27 mouse cellular contexts compared by ENCODE assay signal in the genomic region with DNA sequence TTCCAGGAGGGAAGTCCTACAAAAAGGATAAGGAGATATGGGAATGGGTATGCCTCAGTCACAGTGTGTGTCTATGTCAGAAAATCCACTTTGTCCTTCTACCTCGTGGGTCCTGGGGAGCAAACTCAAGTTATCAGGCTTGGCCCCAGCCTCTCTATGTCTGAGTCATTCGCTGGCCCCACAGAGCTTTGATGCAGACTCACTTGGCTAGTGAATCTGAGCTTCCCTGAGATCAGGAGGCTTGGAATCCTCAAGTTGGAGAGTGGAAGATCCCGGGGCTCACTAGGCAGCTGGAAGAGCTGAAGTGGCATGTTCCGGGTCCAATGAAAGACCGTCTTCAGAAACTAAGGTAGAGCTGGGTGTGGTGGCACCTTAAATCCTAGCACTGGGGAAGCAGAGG. TPM values are rescaled to one million over a fixed set of nuclear protein-coding genes. Genes with fewer than 3 reads are reported as not detected.
A peak's percentile ranks its signal among the peaks of the same experiment; 100 is the strongest.
DNase-seq lines count a peak whose midpoint lies in the region; ATAC-seq and TF ChIP-seq lines count a peak whose summit lies in the region.
"Had no signal": no experiment of that assay in that cellular context is flagged by ENCODE, and none has a peak within 500 bp of the region (broad histone marks: within the 10 kb centered on the region; RNA-seq: fewer than 3 reads in every experiment).

No protein-coding gene starts in this region.

- 80% methylated on average over 5 of the region's 5 CpGs for WGBS in heart, embryonic 11.5 days (ENCODE audit: insufficient replicate concordance)
- WGBS in hindbrain, embryonic 10.5 days = 89% methylated on average over 5 of the region's 5 CpGs
- 88% methylated on average over 5 of the region's 5 CpGs for WGBS in hindbrain, embryonic 14.5 days
- WGBS in liver, embryonic 11.5 days = 77% methylated on average over 5 of the region's 5 CpGs
- WGBS in liver, postnatal 0 days (ENCODE audit: insufficient replicate concordance) = 69% methylated on average over 5 of the region's 5 CpGs

- no peak overlapping the region for H3K4me2 ChIP-seq in heart, embryonic 11.5 days
- H3K4me2 ChIP-seq in hindbrain, embryonic 14.5 days (replicated peaks) = no peak overlapping the region
- H3K4me2 ChIP-seq in liver, embryonic 11.5 days = no peak overlapping the region
- H3K4me2 ChIP-seq in liver, postnatal 0 days (ENCODE audit: low read depth, low read length) = no peak overlapping the region
- H3K4me2 ChIP-seq: embryonic facial prominence, embryonic 12.5 days; forebrain, embryonic 13.5 days had no signal

- peak; percentile 53 for DNase-seq in heart, adult 11 months
- DNase-seq in hindbrain, embryonic 10.5 days (ENCODE audit: low spot score) = peak; percentile 1
- no peak for DNase-seq in hindbrain, embryonic 14.5 days (ENCODE audit: low spot score)
- DNase-seq in liver, embryonic 11.5 days (ENCODE audit: low spot score) = peak; percentile 27
- DNase-seq in liver, postnatal 0 days = no peak
- peak; percentile 21 for DNase-seq in testis, postnatal 10 days (ENCODE audit: low spot score)
- DNase-seq in testis, postnatal 14 days (ENCODE audit: low spot score) = no peak
- DNase-seq: adrenal gland, adult 8-10 months; adrenal gland, postnatal 14 days; adrenal gland, postnatal 36 days; B cell, adult 2 months; cerebellum, adult 11-12 months; cerebellum, adult 2 months; cerebellum, adult 9-10 months; cerebellum, postnatal 10 days; cerebellum, postnatal 25 days had no signal

- TF ChIP-seq EP300 in liver, postnatal 0 days (IDR thresholded peaks at IDR 0.05; ENCODE audit: low read depth) = no peak

- no peak for ATAC-seq in heart, embryonic 11.5 days (replicated peaks; ENCODE audit: insufficient number of reproducible peaks, low FRiP score, low TSS enrichment)
- no peak for ATAC-seq in hindbrain, embryonic 14.5 days (ENCODE audit: low FRiP score)
- ATAC-seq in liver, embryonic 11.5 days (replicated peaks; ENCODE audit: low FRiP score) = no peak
- ATAC-seq in liver, postnatal 0 days = no peak
- ATAC-seq: activated CD4-positive, CD25-positive, alpha-beta regulatory T cell, adult 4 months; CD4-positive, CD25-positive, alpha-beta regulatory T cell, adult 4 months; forebrain, embryonic 13.5 days; Patski had no signal

- no peak overlapping the region for H3K9ac ChIP-seq in heart, embryonic 11.5 days (ENCODE audit: low read depth, low read length)
- H3K9ac ChIP-seq in hindbrain, embryonic 14.5 days = no peak overlapping the region
- H3K9ac ChIP-seq in liver, embryonic 11.5 days (ENCODE audit: low read depth, low read length) = no peak overlapping the region
- no peak overlapping the region for H3K9ac ChIP-seq in liver, postnatal 0 days (replicated peaks)
- H3K9ac ChIP-seq: embryonic facial prominence, embryonic 12.5 days; forebrain, embryonic 13.5 days had no signal

- no peaks in the 10 kb centered on the region for H3K27me3 ChIP-seq in heart, embryonic 11.5 days (ENCODE audit: control insufficient read depth, insufficient read depth, low read length)
- H3K27me3 ChIP-seq in hindbrain, embryonic 10.5 days (ENCODE audit: insufficient read depth, poor library complexity, severe bottlenecking) = no peaks in the 10 kb centered on the region
- no peaks in the 10 kb centered on the region for H3K27me3 ChIP-seq in hindbrain, embryonic 14.5 days (ENCODE audit: control insufficient read depth, insufficient read depth, low read length)
- H3K27me3 ChIP-seq in liver, embryonic 11.5 days (replicated peaks; ENCODE audit: control insufficient read depth, insufficient read depth, low read length) = no peaks in the 10 kb centered on the region
- H3K27me3 ChIP-seq in liver, postnatal 0 days (ENCODE audit: insufficient read depth, low read length) = no peaks in the 10 kb centered on the region
- H3K27me3 ChIP-seq: embryonic facial prominence, embryonic 12.5 days; forebrain, embryonic 13.5 days had no signal

- no peaks in the 10 kb centered on the region for H3K9me3 ChIP-seq in heart, embryonic 11.5 days (replicated peaks; ENCODE audit: control insufficient read depth, low read length)
- no peaks in the 10 kb centered on the region for H3K9me3 ChIP-seq in hindbrain, embryonic 10.5 days
- H3K9me3 ChIP-seq in hindbrain, embryonic 14.5 days (ENCODE audit: control insufficient read depth, low read length) = no peaks in the 10 kb centered on the region
- H3K9me3 ChIP-seq in liver, embryonic 11.5 days (ENCODE audit: control insufficient read depth, low read length) = no peaks in the 10 kb centered on the region
- H3K9me3 ChIP-seq in liver, postnatal 0 days (ENCODE audit: low read length) = no peaks in the 10 kb centered on the region
- H3K9me3 ChIP-seq: embryonic facial prominence, embryonic 10.5 days; embryonic facial prominence, embryonic 12.5 days; forebrain, embryonic 13.5 days; G1E had no signal

- no peak for TF ChIP-seq CTCF in liver, postnatal 0 days (IDR thresholded peaks at IDR 0.05; ENCODE audit: low read depth)

- H3K27ac ChIP-seq in heart, embryonic 11.5 days (ENCODE audit: low read depth, low read length) = no peak overlapping the region
- no peak overlapping the region for H3K27ac ChIP-seq in hindbrain, embryonic 10.5 days
- no peak overlapping the region for H3K27ac ChIP-seq in hindbrain, embryonic 14.5 days
- H3K27ac ChIP-seq in liver, embryonic 11.5 days (ENCODE audit: low read depth, low read length) = no peak overlapping the region
- H3K27ac ChIP-seq in liver, postnatal 0 days (ENCODE audit: low read depth) = no peak overlapping the region
- H3K27ac ChIP-seq: embryonic facial prominence, embryonic 10.5 days; embryonic facial prominence, embryonic 12.5 days; forebrain, embryonic 13.5 days had no signal

- peaks cover 4% of the 10 kb centered on the region for H3K4me1 ChIP-seq in heart, embryonic 11.5 days (ENCODE audit: control insufficient read depth, insufficient read depth, low read length)
- H3K4me1 ChIP-seq in hindbrain, embryonic 10.5 days (replicated peaks) = peaks cover 17% of the 10 kb centered on the region
- no peaks in the 10 kb centered on the region for H3K4me1 ChIP-seq in hindbrain, embryonic 14.5 days (replicated peaks; ENCODE audit: control insufficient read depth, insufficient read depth, low read length)
- no peaks in the 10 kb centered on the region for H3K4me1 ChIP-seq in liver, embryonic 11.5 days (replicated peaks; ENCODE audit: control insufficient read depth, insufficient read depth, low read length)
- no peaks in the 10 kb centered on the region for H3K4me1 ChIP-seq in liver, postnatal 0 days (ENCODE audit: insufficient read depth)
- H3K4me1 ChIP-seq: embryonic facial prominence, embryonic 12.5 days; forebrain, embryonic 13.5 days had no signal

- H3K36me3 ChIP-seq in heart, embryonic 11.5 days (ENCODE audit: control insufficient read depth, insufficient read depth, low read length) = no peaks in the 10 kb centered on the region
- no peaks in the 10 kb centered on the region for H3K36me3 ChIP-seq in hindbrain, embryonic 10.5 days
- H3K36me3 ChIP-seq in hindbrain, embryonic 14.5 days (replicated peaks; ENCODE audit: control insufficient read depth, insufficient read depth) = no peaks in the 10 kb centered on the region
- H3K36me3 ChIP-seq in liver, embryonic 11.5 days (ENCODE audit: control insufficient read depth, insufficient read depth, low read length) = no peaks in the 10 kb centered on the region
- no peaks in the 10 kb centered on the region for H3K36me3 ChIP-seq in liver, postnatal 0 days (replicated peaks; ENCODE audit: insufficient read depth, low read length)
- H3K36me3 ChIP-seq: embryonic facial prominence, embryonic 10.5 days; embryonic facial prominence, embryonic 12.5 days; G1E had no signal

- H3K4me3 ChIP-seq in heart, embryonic 11.5 days (ENCODE audit: low read depth, low read length) = no peak overlapping the region
- H3K4me3 ChIP-seq in hindbrain, embryonic 10.5 days = no peak overlapping the region
- H3K4me3 ChIP-seq in hindbrain, embryonic 14.5 days (replicated peaks; ENCODE audit: low read length) = no peak overlapping the region
- no peak overlapping the region for H3K4me3 ChIP-seq in liver, embryonic 11.5 days (ENCODE audit: low read depth, low read length)
- H3K4me3 ChIP-seq in liver, postnatal 0 days (ENCODE audit: low read depth, low read length) = no peak overlapping the region
- H3K4me3 ChIP-seq: embryonic facial prominence, embryonic 10.5 days; embryonic facial prominence, embryonic 12.5 days; forebrain, embryonic 13.5 days had no signal

RNA-seq across cellular contexts. Expression of gene Fkbp6, which starts 19.6 kb away (rescaled TPM):
- 0.46 TPM in 1 of 2 replicates, not detected in the other for polyA plus RNA-seq in heart, embryonic 11.5 days (2014; fragmentation: Nextera tagmentation; extraction: Ambion mirVana)
- 0.17 and 0.31 TPM in 2 replicates for polyA plus RNA-seq in hindbrain, embryonic 10.5 days (2016; fragmentation: Nextera tagmentation; extraction: Ambion mirVana)
- polyA plus RNA-seq in hindbrain, embryonic 14.5 days (2014; fragmentation: Nextera tagmentation; extraction: Ambion mirVana) = 0.24 TPM in 1 of 2 replicates, not detected in the other
- polyA plus RNA-seq in liver, embryonic 11.5 days (2014; fragmentation: Nextera tagmentation; extraction: Ambion mirVana) = 0.40 TPM in 1 of 2 replicates, not detected in the other
- not detected in 2 replicates for polyA plus RNA-seq in liver, postnatal 0 days (2015; fragmentation: Nextera tagmentation; extraction: Ambion mirVana)
- polyA plus RNA-seq: activated CD4-positive, CD25-positive, alpha-beta regulatory T cell, adult 4 months; CD4-positive, CD25-positive, alpha-beta regulatory T cell, adult 4 months; cerebellum, adult 2 months; embryonic facial prominence, embryonic 10.5 days; embryonic facial prominence, embryonic 12.5 days; embryonic facial prominence, embryonic 14.5 days; forebrain, embryonic 13.5 days; G1E; Patski had no signal

RNA-seq across cellular contexts. Expression of gene Trim50, which starts 22.9 kb away (rescaled TPM):
- polyA plus RNA-seq in heart, embryonic 11.5 days (2014; fragmentation: Nextera tagmentation; extraction: Ambion mirVana) = not detected in 2 replicates
- 0.08 TPM in 1 of 2 replicates, not detected in the other for polyA plus RNA-seq in hindbrain, embryonic 10.5 days (2016; fragmentation: Nextera tagmentation; extraction: Ambion mirVana)
- polyA plus RNA-seq in hindbrain, embryonic 14.5 days (2014; fragmentation: Nextera tagmentation; extraction: Ambion mirVana) = not detected in 2 replicates
- polyA plus RNA-seq in liver, embryonic 11.5 days (2014; fragmentation: Nextera tagmentation; extraction: Ambion mirVana) = not detected in 2 replicates
- polyA plus RNA-seq in liver, postnatal 0 days (2015; fragmentation: Nextera tagmentation; extraction: Ambion mirVana) = not detected in 2 replicates
- polyA plus RNA-seq: CD4-positive, CD25-positive, alpha-beta regulatory T cell, adult 4 months; cortical plate, adult 2 months; embryonic facial prominence, embryonic 10.5 days; embryonic facial prominence, embryonic 12.5 days; embryonic facial prominence, embryonic 14.5 days; forebrain, embryonic 11.5 days; forebrain, embryonic 13.5 days; G1E; Patski had no signal

RNA-seq across cellular contexts. Expression of gene Nsun5, which starts 39.6 kb away (rescaled TPM):
- 15.9 and 16.0 TPM in 2 replicates for polyA plus RNA-seq in heart, embryonic 11.5 days (2014; fragmentation: Nextera tagmentation; extraction: Ambion mirVana)
- 44.1 and 46.1 TPM in 2 replicates for polyA plus RNA-seq in hindbrain, embryonic 10.5 days (2016; fragmentation: Nextera tagmentation; extraction: Ambion mirVana)
- polyA plus RNA-seq in hindbrain, embryonic 14.5 days (2014; fragmentation: Nextera tagmentation; extraction: Ambion mirVana) = 21.1 and 21.9 TPM in 2 replicates
- polyA plus RNA-seq in liver, embryonic 11.5 days (2014; fragmentation: Nextera tagmentation; extraction: Ambion mirVana) = 32.7 and 42.2 TPM in 2 replicates
- 9.4 and 10.0 TPM in 2 replicates for polyA plus RNA-seq in liver, postnatal 0 days (2015; fragmentation: Nextera tagmentation; extraction: Ambion mirVana)

Comparison
In these comparisons a context has a peak if more than half of its experiments do, and no peak if none do; other contexts are left out.
1. DNase-seq: peak in heart, adult 11 months (single experiment), hindbrain, embryonic 10.5 days (single experiment), liver, embryonic 11.5 days (single experiment) and testis, postnatal 10 days (single experiment); none in hindbrain, embryonic 14.5 days (single experiment), liver, postnatal 0 days (single experiment) and testis, postnatal 14 days (single experiment).